In the genomic region with DNA sequence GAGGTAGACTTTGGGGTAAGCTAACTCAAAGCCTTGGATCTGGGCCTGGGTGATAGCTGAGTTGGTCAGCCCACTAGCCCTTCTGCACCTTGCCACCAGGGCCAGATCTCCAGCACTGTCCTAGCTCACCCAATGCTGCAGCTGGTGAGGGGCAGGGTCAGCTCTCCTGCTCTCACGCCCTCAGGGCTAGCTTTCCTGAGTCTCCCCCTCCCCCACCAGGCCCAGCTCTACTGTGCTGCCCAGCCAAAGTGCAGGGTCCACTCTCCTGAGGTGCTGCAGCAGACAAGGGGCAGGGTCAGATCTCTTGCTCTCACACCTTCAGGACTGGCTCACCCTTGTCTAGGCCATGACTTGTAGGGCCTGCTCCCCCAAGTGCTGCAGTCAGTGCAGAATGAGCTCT, we compare ENCODE assay signal across 37 mouse cellular contexts. TPM values are rescaled to one million over a fixed set of nuclear protein-coding genes. Genes with fewer than 3 reads are reported as not detected.
DNase-seq lines count a peak whose midpoint lies in the region; ATAC-seq lines count a peak whose summit lies in the region.
"Had no signal": no experiment of that assay in that cellular context is flagged by ENCODE, and none has a peak within 500 bp of the region (broad histone marks: within the 10 kb centered on the region; RNA-seq: fewer than 3 reads in every experiment).

No protein-coding gene starts in this region.

- ATAC-seq in megakaryocyte, adult 5-6 weeks (ENCODE audit: poor library complexity, severe bottlenecking), result no peak
- ATAC-seq in kidney, embryonic 15.5 days (replicated peaks; ENCODE audit: low FRiP score), result 0 out of 2 replicates have a peak, but pooled peaks have one; percentile 45
- ATAC-seq: forebrain, embryonic 14.5 days; intestine, postnatal 0 days; midbrain, embryonic 15.5 days; Patski had no signal

- 67% methylated on average over 1 of the region's 1 CpGs for WGBS in kidney, embryonic 15.5 days

- H3K36me3 ChIP-seq in megakaryocyte, embryonic 14.5 days (replicated peaks; ENCODE audit: low read length), result peaks cover 41% of the 10 kb centered on the region
- H3K36me3 ChIP-seq in kidney, embryonic 15.5 days, result peaks cover 18% of the 10 kb centered on the region
- H3K36me3 ChIP-seq: midbrain, embryonic 15.5 days had no signal

- H3K27me3 ChIP-seq in megakaryocyte, embryonic 14.5 days (replicated peaks), result no peaks in the 10 kb centered on the region
- H3K27me3 ChIP-seq in kidney, embryonic 15.5 days, result no peaks in the 10 kb centered on the region
- H3K27me3 ChIP-seq: CH12.LX; heart, embryonic 13.5 days; midbrain, embryonic 15.5 days; neural tube, embryonic 13.5 days; Patski had no signal

- peaks cover 50% of the 10 kb centered on the region for H3K4me1 ChIP-seq in megakaryocyte, embryonic 14.5 days
- peaks cover 10% of the 10 kb centered on the region for H3K4me1 ChIP-seq in kidney, embryonic 15.5 days

- H3K4me2 ChIP-seq in kidney, embryonic 15.5 days, result no peak overlapping the region
- H3K4me2 ChIP-seq: heart, embryonic 13.5 days; lung, embryonic 14.5 days; midbrain, embryonic 15.5 days; neural tube, embryonic 13.5 days had no signal

- no peak overlapping the region for H3K27ac ChIP-seq in kidney, embryonic 15.5 days
- H3K27ac ChIP-seq: heart, embryonic 13.5 days; limb, embryonic 10.5 days; midbrain, embryonic 15.5 days; neural tube, embryonic 13.5 days had no signal

- no peak overlapping the region for H3K9ac ChIP-seq in kidney, embryonic 15.5 days
- H3K9ac ChIP-seq: heart, embryonic 13.5 days; lung, embryonic 14.5 days; midbrain, embryonic 15.5 days; neural tube, embryonic 13.5 days had no signal

- peak; percentile 21 to 54 for DNase-seq in kidney, postnatal 4 days
- DNase-seq in left cerebral cortex, postnatal 25 days (ENCODE audit: low spot score in 2 of 2), result no peak
- no peak for DNase-seq in lung, postnatal 25 days (ENCODE audit: low spot score)
- no peak for DNase-seq in right cerebral cortex, postnatal 14 days
- DNase-seq: B cell, adult 2 months; cerebellum, adult 11-12 months; cerebellum, postnatal 14 days; gastrocnemius, postnatal 10 days; heart, postnatal 14 days; layer of hippocampus, adult 9-11 months; lung, embryonic 14.5 days; lung, postnatal 36 days; retina, postnatal 1 day; thymus, adult 2 months; thymus, postnatal 4 days had no signal

- intact Hi-C loops in left cerebral cortex, postnatal 25 days (cut with DNase I), result no loop called here

- H3K4me3 ChIP-seq in megakaryocyte, embryonic 14.5 days (replicated peaks), result peak overlapping the region; percentile 28
- H3K4me3 ChIP-seq in kidney, embryonic 15.5 days (replicated peaks), result no peak overlapping the region
- H3K4me3 ChIP-seq: heart, embryonic 13.5 days; limb, embryonic 10.5 days; midbrain, embryonic 15.5 days; myocyte; neural tube, embryonic 13.5 days had no signal

- H3K9me3 ChIP-seq in megakaryocyte, embryonic 14.5 days, result no peaks in the 10 kb centered on the region
- H3K9me3 ChIP-seq in kidney, embryonic 15.5 days (replicated peaks), result no peaks in the 10 kb centered on the region
- H3K9me3 ChIP-seq: G1E; heart, embryonic 13.5 days; limb, embryonic 10.5 days; midbrain, embryonic 15.5 days; neural tube, embryonic 13.5 days had no signal

RNA-seq across cellular contexts. Expression of a gene that starts 4.8 kb away (rescaled TPM):
- polyA plus RNA-seq in megakaryocyte, embryonic 14.5 days (2012; ENCODE audit: insufficient read depth, low replicate concordance), result 1.5 TPM in 1 of 2 replicates, not detected in the other
- 28.1 and 30.4 TPM in 2 replicates for total RNA-seq in megakaryocyte, adult 5-6 weeks (2015)
- total RNA-seq in megakaryocyte, adult 5-6 weeks (2017), result 20.3 and 23.0 TPM in 2 replicates
- 15.7 and 17.4 TPM in 2 replicates for polyA plus RNA-seq in kidney, embryonic 15.5 days (2015; fragmentation: Nextera tagmentation; extraction: Ambion mirVana)
- total RNA-seq in left cerebral cortex, postnatal 25 days (2021), result 10 to 100 TPM; 15.3 to 16.9 TPM

RNA-seq across cellular contexts. Expression of a gene that starts 16.0 kb away (rescaled TPM):
- not detected in 2 replicates for polyA plus RNA-seq in megakaryocyte, embryonic 14.5 days (2012; ENCODE audit: insufficient read depth, low replicate concordance)
- total RNA-seq in megakaryocyte, adult 5-6 weeks (2015), result not detected in 2 replicates
- total RNA-seq in megakaryocyte, adult 5-6 weeks (2017), result not detected in 2 replicates
- 5.1 and 5.5 TPM in 2 replicates for polyA plus RNA-seq in kidney, embryonic 15.5 days (2015; fragmentation: Nextera tagmentation; extraction: Ambion mirVana)
- 10 to 100 TPM; 51.6 to 57.1 TPM for total RNA-seq in left cerebral cortex, postnatal 25 days (2021)
- total RNA-seq: CH12.LX; granulocyte monocyte progenitor cell, adult 5-6 weeks; liver, adult 2 months had no signal
- polyA plus RNA-seq: G1E; liver, adult 2 months; small intestine, adult 2 months had no signal

RNA-seq across cellular contexts. Expression of a gene that starts 32.7 kb away (rescaled TPM):
- not detected in 2 replicates for polyA plus RNA-seq in megakaryocyte, embryonic 14.5 days (2012; ENCODE audit: insufficient read depth, low replicate concordance)
- not detected in 2 replicates for total RNA-seq in megakaryocyte, adult 5-6 weeks (2015)
- total RNA-seq in megakaryocyte, adult 5-6 weeks (2017), result not detected in 2 replicates
- polyA plus RNA-seq in kidney, embryonic 15.5 days (2015; fragmentation: Nextera tagmentation; extraction: Ambion mirVana), result 0.27 and 0.32 TPM in 2 replicates
- not detected for total RNA-seq in left cerebral cortex, postnatal 25 days (2021)
- total RNA-seq: adrenal gland, adult 18-20 months; adrenal gland, postnatal 4 days; CH12.LX; G1E; gastrocnemius, postnatal 10 days; granulocyte monocyte progenitor cell, adult 5-6 weeks; heart, postnatal 14 days; liver, adult 2 months had no signal
- polyA plus RNA-seq: embryonic facial prominence, embryonic 14.5 days; forebrain, embryonic 14.5 days; frontal cortex, adult 2 months; G1E; hindbrain, embryonic 11.5 days; intestine, postnatal 0 days; liver, adult 2 months; lung, embryonic 14.5 days; myocyte; Patski; small intestine, adult 2 months; stomach, embryonic 16.5 days; thymus, adult 2 months had no signal

RNA-seq across cellular contexts. Expression of a gene that starts 55.9 kb away (rescaled TPM):
- 1.2 and 3.9 TPM in 2 replicates for polyA plus RNA-seq in megakaryocyte, embryonic 14.5 days (2012; ENCODE audit: insufficient read depth, low replicate concordance)
- 42.7 and 56.4 TPM in 2 replicates for total RNA-seq in megakaryocyte, adult 5-6 weeks (2015)
- total RNA-seq in megakaryocyte, adult 5-6 weeks (2017), result 7.7 and 13.0 TPM in 2 replicates
- 30.5 and 30.9 TPM in 2 replicates for polyA plus RNA-seq in kidney, embryonic 15.5 days (2015; fragmentation: Nextera tagmentation; extraction: Ambion mirVana)
- 1 to 10 TPM; 1.2 to 1.8 TPM for total RNA-seq in left cerebral cortex, postnatal 25 days (2021)

RNA-seq across cellular contexts. Expression of a gene that starts 56.0 kb away (rescaled TPM):
- 0.46 TPM in 1 of 2 replicates, not detected in the other for polyA plus RNA-seq in megakaryocyte, embryonic 14.5 days (2012; ENCODE audit: insufficient read depth, low replicate concordance)
- 18.3 and 20.9 TPM in 2 replicates for total RNA-seq in megakaryocyte, adult 5-6 weeks (2015)
- 12.8 and 15.3 TPM in 2 replicates for total RNA-seq in megakaryocyte, adult 5-6 weeks (2017)
- polyA plus RNA-seq in kidney, embryonic 15.5 days (2015; fragmentation: Nextera tagmentation; extraction: Ambion mirVana), result 35.7 and 38.1 TPM in 2 replicates
- total RNA-seq in left cerebral cortex, postnatal 25 days (2021), result 10 to 100 TPM; 23.4 to 26.1 TPM

Comparison
In these comparisons a context has a peak if more than half of its experiments do, and no peak if none do; other contexts are left out.
1. DNase-seq: peak in kidney, postnatal 4 days (2 of 2); none in left cerebral cortex, postnatal 25 days (0 of 2), lung, postnatal 25 days (single experiment) and right cerebral cortex, postnatal 14 days (single experiment).
2. RNA of a gene that starts 16.0 kb away (total RNA-seq): 51.6 to 57.1 TPM in left cerebral cortex, postnatal 25 days; not detected in megakaryocyte, adult 5-6 weeks; every median in the first group is over 10 times any median in the second.